ENCODE assay signal across 8 mouse cellular contexts in genomic region chr19:3575276-3575631, GRCm38 (mm10). TPM values are rescaled to one million over a fixed set of nuclear protein-coding genes. Genes with fewer than 3 reads are reported as not detected.
DNase-seq lines count a peak whose midpoint lies in the region; ATAC-seq and TF ChIP-seq lines count a peak whose summit lies in the region.

No protein-coding gene starts in this region.

- no peaks in the 10 kb centered on the region for H3K27me3 ChIP-seq in midbrain, embryonic 15.5 days (replicated peaks)

- TF ChIP-seq POLR2A in cortical plate, adult 2 months (IDR thresholded peaks at IDR 0.05; ENCODE audit: extremely low read depth, insufficient read depth, low read length) = no peak

- intact Hi-C loops in heart, postnatal 14 days (cut with DNase I) = loop anchor here (10.0 kb wide), 1 partner anchor 250 kb away; the partner anchor contains the start of gene Cpt1a

- peak overlapping the region; percentile 61 for H3K4me2 ChIP-seq in midbrain, embryonic 15.5 days

- no peaks in the 10 kb centered on the region for H3K9me3 ChIP-seq in midbrain, embryonic 15.5 days

- H3K4me3 ChIP-seq in cortical plate, adult 2 months (ENCODE audit: insufficient read depth, low read length) = peak overlapping the region; percentile 36
- H3K4me3 ChIP-seq in midbrain, embryonic 15.5 days = peak overlapping the region; percentile 87

- H3K27ac ChIP-seq in cortical plate, adult 2 months (ENCODE audit: insufficient read depth, low read length) = peak overlapping the region; percentile 75
- H3K27ac ChIP-seq in midbrain, embryonic 15.5 days = peak overlapping the region; percentile 93

- DNase-seq in frontal cortex, adult 2 months (ENCODE audit: extremely low spot score in 1 of 2, low spot score in 1 of 2) = no peak
- peak; percentile 85 to 87 for DNase-seq in heart, postnatal 14 days
- DNase-seq in large intestine, adult 2 months (ENCODE audit: low read depth, low spot score) = peak; percentile 60
- DNase-seq in layer of hippocampus, adult 9-10 months (ENCODE audit: low spot score) = no peak
- DNase-seq in thymus, postnatal 25 days = no peak

- TF ChIP-seq CTCF in cortical plate, adult 2 months (IDR thresholded peaks at IDR 0.05; ENCODE audit: extremely low read depth, insufficient read depth, low read length) = no peak

- no peaks in the 10 kb centered on the region for H3K36me3 ChIP-seq in midbrain, embryonic 15.5 days (replicated peaks)

- peak overlapping the region; percentile 73 for H3K9ac ChIP-seq in midbrain, embryonic 15.5 days

- WGBS in large intestine, adult 2 months = under 1% methylated on average over 45 of the region's 50 CpGs
- under 1% methylated on average over 46 of the region's 50 CpGs for WGBS in midbrain, embryonic 15.5 days

- peak; percentile 8; the same call in 1 of the 2 replicates for ATAC-seq in frontal cortex, adult (ENCODE audit: low TSS enrichment)
- ATAC-seq in midbrain, embryonic 15.5 days (replicated peaks) = peak; percentile 53; the same call in 1 of the 2 replicates

- H3K4me1 ChIP-seq in cortical plate, adult 2 months (ENCODE audit: control insufficient read depth, insufficient read depth, low read length) = peaks cover 5% of the 10 kb centered on the region; the same call in 1 of the 2 replicates
- H3K4me1 ChIP-seq in midbrain, embryonic 15.5 days = peaks cover 24% of the 10 kb centered on the region

RNA-seq across cellular contexts. Expression of gene Ppp6r3, which starts 0.3 kb away (rescaled TPM):
- polyA plus RNA-seq in frontal cortex, adult 2 months (2012; rRNA removed) = 85.6 and 88.1 TPM in 2 replicates
- 72.4 and 73.4 TPM in 2 replicates for polyA plus RNA-seq in cortical plate, adult 2 months (2012; rRNA removed)
- total RNA-seq in heart, postnatal 14 days (2021) = 10 to 100 TPM; 83.3 to 85.6 TPM
- polyA plus RNA-seq in large intestine, adult 2 months (2012; rRNA removed) = 41.1 and 63.2 TPM in 2 replicates
- 55.7 and 65.4 TPM in 2 replicates for polyA plus RNA-seq in midbrain, embryonic 15.5 days (2015; fragmentation: Nextera tagmentation; extraction: Ambion mirVana)

Comparison
In these comparisons a context has a peak if more than half of its experiments do, and no peak if none do; other contexts are left out.
1. DNase-seq: peak in heart, postnatal 14 days (2 of 2) and large intestine, adult 2 months (single experiment); none in frontal cortex, adult 2 months (0 of 2), layer of hippocampus, adult 9-10 months (single experiment) and thymus, postnatal 25 days (single experiment).